Mouse (Mus musculus) CH12.LX (cell line): ENCODE measurements around the gene Gpr3.

Experiments used
- CTCF ChIP-seq, 2 experiments: IDR thresholded peaks in 1 of 2; conservative IDR thresholded peaks in 1 of 2; 2 replicates each; pipeline ENCODE4 v1.5.1; 2011 to 2012; ENCODE audit warnings: low read depth in 2 of 2, low read length in 2 of 2, improper control_type of control experiment in 1 of 2, inconsistent platforms in 1 of 2, mild to moderate bottlenecking in 1 of 2, moderate library complexity in 1 of 2
- SIN3A ChIP-seq: IDR thresholded peaks from 2 replicates; pipeline ENCODE4 v1.6.1; 2012; ENCODE audit warnings: low read length, improper control_type of control experiment, inconsistent platforms
- USF1 ChIP-seq: IDR thresholded peaks from 2 replicates; pipeline ENCODE4 v1.6.1; 2014; ENCODE audit warnings: low read depth, mild to moderate bottlenecking, inconsistent platforms, low read length, improper control_type of control experiment

DNA sequence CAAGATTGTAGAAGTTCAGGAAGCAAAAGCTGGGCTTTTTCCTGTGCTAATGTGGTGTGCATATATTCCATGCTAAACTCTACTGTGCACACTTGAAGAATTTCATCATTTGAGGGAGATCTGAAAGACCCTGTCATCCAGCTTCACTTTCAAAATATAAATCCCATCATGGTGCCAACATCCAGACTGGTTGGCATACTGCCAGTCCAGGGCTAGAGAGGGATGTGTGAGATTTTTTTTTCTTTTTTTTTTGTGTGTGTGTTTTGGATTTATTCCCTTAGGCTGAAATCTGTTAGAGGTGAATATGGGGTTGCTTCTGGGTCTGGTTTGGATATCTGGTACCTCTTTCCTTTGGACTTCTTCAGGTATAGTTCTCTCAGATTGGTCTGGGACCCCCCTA, 41.7 kb downstream of the Gpr3 start:
- no peak for TF ChIP-seq USF1
- TF ChIP-seq SIN3A: no peak
- TF ChIP-seq CTCF (conservative IDR thresholded peaks at IDR 0.05 in 1 of 2, IDR thresholded peaks at IDR 0.05 in 1 of 2; ENCODE audit: low read depth in 2 of 2, low read length in 2 of 2): no peak
